Mouse (Mus musculus) forebrain, embryonic 10.5 days (tissue): ENCODE results near the gene Hyou1. TPM values are rescaled to one million over a fixed set of nuclear protein-coding genes. Genes with fewer than 3 reads are reported as not detected.

Experiments
- microRNA-seq: library from miRNA; unstranded; fragments of <30 nt; microRNA quantifications from one replicate; pipeline ENCODE4, GENCODE M21; 2017
- polyA plus RNA-seq: library from polyadenylated mRNA; unstranded; fragments of >200 nt; fragmentation: Nextera tagmentation; extraction: Ambion mirVana; gene quantifications from 2 replicates; pipeline ENCODE4 v1.2.1, GENCODE M21; 2016

Gene Hyou1
- polyA plus RNA-seq, 1 experiment from 2014 or later, result 38.7 TPM

Small RNAs within 50 kb of the gene (microRNA-seq; reads per million reads assigned to microRNA genes)
- 0.90 reads per million for gene Gm44335
- not detected for gene Mir7085

Other genes starting within 250 kb of the Hyou1 start
- 10.1 and 11.4 TPM in 2 replicates for gene Mcam, start 245.0 kb upstream of the Hyou1 start, polyA plus RNA-seq
- gene Cbl, start 145.4 kb upstream of the Hyou1 start, polyA plus RNA-seq, result 21.3 and 23.8 TPM in 2 replicates
- not detected in 2 replicates for gene Ccdc153, start 138.8 kb upstream of the Hyou1 start, polyA plus RNA-seq
- gene Pdzd3, start 128.0 kb upstream of the Hyou1 start, polyA plus RNA-seq, result 0.06 TPM in 1 of 2 replicates, not detected in the other
- gene Nlrx1, start 110.9 kb upstream of the Hyou1 start, polyA plus RNA-seq, result 2.8 and 2.9 TPM in 2 replicates
- 5.3 and 7.2 TPM in 2 replicates for gene Abcg4, start 90.9 kb upstream of the Hyou1 start, polyA plus RNA-seq
- 32.8 and 33.0 TPM in 2 replicates for gene Hinfp, start 73.8 kb upstream of the Hyou1 start, polyA plus RNA-seq
- 8.3 and 8.7 TPM in 2 replicates for gene C2cd2l, start 59.2 kb upstream of the Hyou1 start, polyA plus RNA-seq
- 48.0 and 49.3 TPM in 2 replicates for gene Dpagt1, start 53.5 kb upstream of the Hyou1 start, polyA plus RNA-seq
- gene H2afx, start 44.8 kb upstream of the Hyou1 start, polyA plus RNA-seq, result 524 and 528 TPM in 2 replicates
- 196 and 210 TPM in 2 replicates for gene Hmbs, start 35.3 kb upstream of the Hyou1 start, polyA plus RNA-seq
- gene Vps11, start 17.8 kb upstream of the Hyou1 start, polyA plus RNA-seq, result 29.0 and 32.3 TPM in 2 replicates
- gene Slc37a4, start 17.4 kb downstream of the Hyou1 start, polyA plus RNA-seq, result 18.8 and 19.4 TPM in 2 replicates
- gene Rps25, start 27.6 kb downstream of the Hyou1 start, polyA plus RNA-seq, result 2,069 and 2,211 TPM in 2 replicates
- 181 and 189 TPM in 2 replicates for gene Trappc4, start 28.1 kb downstream of the Hyou1 start, polyA plus RNA-seq
- gene Ccdc84, start 39.1 kb downstream of the Hyou1 start, polyA plus RNA-seq, result 25.6 and 26.1 TPM in 2 replicates
- gene Foxr1, start 61.6 kb downstream of the Hyou1 start, polyA plus RNA-seq, result not detected in 2 replicates
- gene Upk2, start 75.5 kb downstream of the Hyou1 start, polyA plus RNA-seq, result not detected in 2 replicates
- 3.9 and 5.0 TPM in 2 replicates for gene Bcl9l, start 103.3 kb downstream of the Hyou1 start, polyA plus RNA-seq
- gene Cxcr5, start 182.4 kb downstream of the Hyou1 start, polyA plus RNA-seq, result 0.05 TPM in 1 of 2 replicates, not detected in the other
- gene Ddx6, start 225.4 kb downstream of the Hyou1 start, polyA plus RNA-seq, result 20.3 and 21.0 TPM in 2 replicates